Mouse (Mus musculus) limb, embryonic 14.5 days (tissue): ENCODE results near the gene Fndc3b. TPM values are rescaled to one million over a fixed set of nuclear protein-coding genes. Genes with fewer than 3 reads are reported as not detected.
A peak's percentile ranks its signal among the peaks of the same experiment; 100 is the strongest.

ENCODE experiments used
- ATAC-seq: fragments of 200-750 bp; cut with Nextera tagmentation; 2 replicates; pipeline ENCODE4 v1.8.0; 2017; ENCODE audit warnings: low read depth, moderate number of reproducible peaks, moderate TSS enrichment; ENCODE audit not compliant: low FRiP score
- DNase-seq: peaks from one replicate; pipeline ENCODE4 v3.0.0-alpha.2; 2015; ENCODE audit warnings: low spot score
- H3K27ac ChIP-seq: fragments of 300-500 bp; sonication (generic); replicated peaks from 2 replicates; pipeline ENCODE4 v1.5.1; 2014; ENCODE audit warnings: low read depth, mild to moderate bottlenecking, low read length, moderate library complexity, mixed read lengths
- H3K27me3 ChIP-seq: fragments of 300-500 bp; sonication (generic); 2 replicates; pipeline ENCODE4 v1.6.1; 2014; ENCODE audit warnings: low read length, mixed read lengths; ENCODE audit not compliant: control insufficient read depth, insufficient read depth
- H3K36me3 ChIP-seq: fragments of 300-500 bp; sonication (generic); 2 replicates; pipeline ENCODE4 v1.6.1; 2014; ENCODE audit warnings: mild to moderate bottlenecking, low read length, moderate library complexity, mixed read lengths; ENCODE audit not compliant: control insufficient read depth, insufficient read depth
- H3K4me1 ChIP-seq: fragments of 300-500 bp; sonication (generic); 2 replicates; pipeline ENCODE4 v1.6.1; 2014; ENCODE audit warnings: antibody characterized with exemption, low read length, mixed read lengths; ENCODE audit not compliant: control insufficient read depth, insufficient read depth
- H3K4me2 ChIP-seq: fragments of 300-500 bp; sonication (generic); replicated peaks from 2 replicates; pipeline ENCODE4 v1.6.1; 2014; ENCODE audit warnings: low read depth, mild to moderate bottlenecking, low read length, moderate library complexity; ENCODE audit not compliant: severe bottlenecking
- H3K4me3 ChIP-seq: fragments of 300-500 bp; sonication (generic); replicated peaks from 2 replicates; pipeline ENCODE4 v1.5.1; 2014; ENCODE audit warnings: low read length
- H3K9ac ChIP-seq: fragments of 300-500 bp; sonication (generic); 2 replicates; pipeline ENCODE4 v1.6.1; 2014; ENCODE audit warnings: mild to moderate bottlenecking, low read depth, low read length, moderate library complexity; ENCODE audit not compliant: severe bottlenecking
- H3K9me3 ChIP-seq: fragments of 300-500 bp; sonication (generic); 2 replicates; pipeline ENCODE4 v1.6.1; 2016; ENCODE audit warnings: low read length; ENCODE audit not compliant: control insufficient read depth
- POLR2A ChIP-seq: fragments of 200-500 bp; IDR thresholded peaks from 2 replicates; pipeline ENCODE4 v1.8.0; 2012; ENCODE audit warnings: inconsistent platforms, mild to moderate bottlenecking, moderate library complexity, borderline replicate concordance; ENCODE audit not compliant: insufficient read depth, insufficient read length; ENCODE audit errors: extremely low read depth
- WGBS: fragments of 180-500 bp; shearing (Covaris S2); extraction: QIAGEN DNeasy Blood & Tissue Kit; methylation state at CpG from one replicate; pipeline ENCODE4 v1.1.7; 2014; 5-methylcytosine and 5-hydroxymethylcytosine counted together
- polyA plus RNA-seq, 2 experiments: library from polyadenylated mRNA; depleted of rRNA in 1 of 2; stranded (reverse) in 1 of 2; unstranded in 1 of 2; fragments of >200 nt; fragmentation: Nextera tagmentation in 1 of 2; extraction: Ambion mirVana in 1 of 2; gene quantifications; 2 replicates each; pipeline versions ENCODE4 v1.2.1 to v1.2.3; 2012 to 2014

Fndc3b gene
- polyA plus RNA-seq, 2 experiments, result 39.6 to 41.3 TPM

- Histone ChIP-seq H3K4me2 (no peak overlapping the region), H3K9ac (no peak overlapping the region), H3K4me1 (peaks cover 6% of the 10 kb centered on the region; the same call in 1 of the 2 replicates), H3K36me3 (peaks cover 37% of the 10 kb centered on the region), H3K4me3 (no peak overlapping the region), H3K27me3 (no peaks in the 10 kb centered on the region), H3K27ac (no peak overlapping the region), H3K9me3 (no peaks in the 10 kb centered on the region)
- whole genome bisulfite sequencing, result 91% methylated on average over 6 of the region's 6 CpGs
- ATAC-seq (no peak), DNase-seq (no peak)
- TF ChIP-seq POLR2A, result no peak
Observed at GRCm38 (mm10) chr3:27642381-27642780, 68.7 kb downstream of the Fndc3b start.

- Histone ChIP-seq H3K9ac (no peak overlapping the region), H3K4me2 (no peak overlapping the region), H3K4me1 (0 out of 2 replicates have a peak, but pooled peaks cover 3% of the 10 kb centered on the region), H3K27me3 (no peaks in the 10 kb centered on the region), H3K4me3 (no peak overlapping the region), H3K9me3 (no peaks in the 10 kb centered on the region), H3K27ac (no peak overlapping the region), H3K36me3 (peaks cover 37% of the 10 kb centered on the region)
- WGBS, result 91% methylated on average over 4 of the region's 4 CpGs
- TF ChIP-seq POLR2A, result no peak
- ATAC-seq (no peak), DNase-seq (no peak)
Observed at GRCm38 (mm10) chr3:27639701-27640100, 71.4 kb downstream of the Fndc3b start.

GRCm38 (mm10) chr3:27637046-27637661, 74.0 kb downstream of the Fndc3b start:
- H3K4me1 ChIP-seq, result no peaks in the 10 kb centered on the region
- H3K4me2 ChIP-seq, result no peak overlapping the region
- H3K9ac ChIP-seq, result no peak overlapping the region
- H3K27me3 ChIP-seq, result no peaks in the 10 kb centered on the region
- no peak for ATAC-seq
- H3K4me3 ChIP-seq, result no peak overlapping the region
- 0 out of 2 replicates have a peak overlapping the region, but pooled peaks have one; percentile 28 for H3K27ac ChIP-seq
- H3K9me3 ChIP-seq, result no peaks in the 10 kb centered on the region
- 72% methylated on average over 6 of the region's 6 CpGs for WGBS
- peaks cover 33% of the 10 kb centered on the region for H3K36me3 ChIP-seq
- TF ChIP-seq POLR2A, result no peak
- DNase-seq, result no peak

GRCm38 (mm10) chr3:27635776-27636175, 75.3 kb downstream of the Fndc3b start:
- 27% methylated on average over 3 of the region's 3 CpGs for WGBS
- H3K27me3 ChIP-seq, result no peaks in the 10 kb centered on the region
- no peak overlapping the region for H3K27ac ChIP-seq
- no peak overlapping the region for H3K4me2 ChIP-seq
- H3K36me3 ChIP-seq, result peaks cover 23% of the 10 kb centered on the region
- H3K4me3 ChIP-seq, result no peak overlapping the region
- DNase-seq, result no peak
- peaks cover 4% of the 10 kb centered on the region; the same call in 1 of the 2 replicates for H3K4me1 ChIP-seq
- no peak for ATAC-seq
- H3K9ac ChIP-seq, result no peak overlapping the region
- no peak for TF ChIP-seq POLR2A
- H3K9me3 ChIP-seq, result no peaks in the 10 kb centered on the region

GRCm38 (mm10) chr3:27632880-27633279, 78.2 kb downstream of the Fndc3b start:
- H3K9ac ChIP-seq, result no peak overlapping the region
- no peaks in the 10 kb centered on the region for H3K9me3 ChIP-seq
- 94% methylated on average over 1 of the region's 1 CpGs for WGBS
- H3K4me2 ChIP-seq, result no peak overlapping the region
- H3K4me3 ChIP-seq, result no peak overlapping the region
- no peak overlapping the region for H3K27ac ChIP-seq
- DNase-seq (no peak), ATAC-seq (no peak)
- H3K36me3 ChIP-seq, result peaks cover 8% of the 10 kb centered on the region; the same call in 1 of the 2 replicates
- no peaks in the 10 kb centered on the region for H3K27me3 ChIP-seq
- TF ChIP-seq POLR2A, result no peak
- peaks cover 4% of the 10 kb centered on the region; the same call in 1 of the 2 replicates for H3K4me1 ChIP-seq
